Comparison of ENCODE assay signal across 14 mouse cellular contexts in genomic region chr14:7850913-7851312, GRCm38 (mm10). TPM values are rescaled to one million over a fixed set of nuclear protein-coding genes. Genes with fewer than 3 reads are reported as not detected.
DNase-seq lines count a peak whose midpoint lies in the region; ATAC-seq and TF ChIP-seq lines count a peak whose summit lies in the region.
"Had no signal": no experiment of that assay in that cellular context is flagged by ENCODE, and none has a peak within 500 bp of the region (broad histone marks: within the 10 kb centered on the region; RNA-seq: fewer than 3 reads in every experiment).

No protein-coding gene starts in this region.

- no peak for DNase-seq in forebrain, embryonic 11.5 days (ENCODE audit: low spot score)
- DNase-seq in forebrain, postnatal 0 days, result no peak
- DNase-seq in kidney, postnatal 10 days, result no peak
- no peak for DNase-seq in CH12.LX (ENCODE audit: extremely low read depth)
- no peak for DNase-seq in forebrain, embryonic 14.5 days (ENCODE audit: low spot score)
- DNase-seq in midbrain, embryonic 14.5 days, result no peak
- no peak for DNase-seq in left cerebral cortex, adult 11 months (ENCODE audit: low spot score)
- DNase-seq: layer of hippocampus, postnatal 36 days; lung, postnatal 10 days had no signal

- H3K36me3 ChIP-seq in forebrain, embryonic 11.5 days (ENCODE audit: control insufficient read depth, insufficient read depth, low read length), result no peaks in the 10 kb centered on the region
- no peaks in the 10 kb centered on the region for H3K36me3 ChIP-seq in forebrain, postnatal 0 days (ENCODE audit: insufficient read depth)
- H3K36me3 ChIP-seq in kidney, embryonic 14.5 days (ENCODE audit: control insufficient read depth, insufficient read depth, low read length), result no peaks in the 10 kb centered on the region
- peaks cover 15 to 74% of the 10 kb centered on the region in 2 experiments for H3K36me3 ChIP-seq in CH12.LX (replicated peaks in 1 of 2; ENCODE audit: control insufficient read depth in 1 of 2, insufficient read depth in 1 of 2, low read length in 1 of 2)
- no peaks in the 10 kb centered on the region for H3K36me3 ChIP-seq in forebrain, embryonic 14.5 days (ENCODE audit: control insufficient read depth, insufficient read depth, low read length)
- H3K36me3 ChIP-seq in midbrain, embryonic 14.5 days (ENCODE audit: control insufficient read depth, insufficient read depth, low read length), result no peaks in the 10 kb centered on the region

- peaks cover 24% of the 10 kb centered on the region for H3K4me1 ChIP-seq in forebrain, embryonic 11.5 days (replicated peaks; ENCODE audit: control insufficient read depth, insufficient read depth, low read length)
- H3K4me1 ChIP-seq in forebrain, postnatal 0 days (ENCODE audit: insufficient read depth), result peaks cover 7% of the 10 kb centered on the region; the same call in 1 of the 2 replicates
- peaks cover 49% of the 10 kb centered on the region for H3K4me1 ChIP-seq in kidney, embryonic 14.5 days (ENCODE audit: control insufficient read depth, insufficient read depth, low read length)
- peaks cover 12 to 84% of the 10 kb centered on the region in 2 experiments for H3K4me1 ChIP-seq in CH12.LX (ENCODE audit: control insufficient read depth in 1 of 2, insufficient read depth in 2 of 2)
- peaks cover 39% of the 10 kb centered on the region for H3K4me1 ChIP-seq in forebrain, embryonic 14.5 days (ENCODE audit: control insufficient read depth, insufficient read depth, low read length)
- H3K4me1 ChIP-seq in midbrain, embryonic 14.5 days (ENCODE audit: control insufficient read depth, insufficient read depth, low read length), result peaks cover 7% of the 10 kb centered on the region

- no peak overlapping the region for H3K9ac ChIP-seq in forebrain, embryonic 11.5 days (ENCODE audit: low read length)
- H3K9ac ChIP-seq in forebrain, postnatal 0 days, result no peak overlapping the region
- H3K9ac ChIP-seq in kidney, embryonic 14.5 days (ENCODE audit: low read depth, low read length), result no peak overlapping the region
- 0 out of 2 replicates have a peak overlapping the region, but pooled peaks have one; percentile 18 for H3K9ac ChIP-seq in CH12.LX (ENCODE audit: insufficient read depth, low read depth)
- H3K9ac ChIP-seq in forebrain, embryonic 14.5 days (ENCODE audit: low read length), result no peak overlapping the region
- no peak overlapping the region for H3K9ac ChIP-seq in midbrain, embryonic 14.5 days (replicated peaks; ENCODE audit: low read length)
- H3K9ac ChIP-seq: hindbrain, embryonic 14.5 days had no signal

- H3K79me2 ChIP-seq in CH12.LX (replicated peaks; ENCODE audit: control insufficient read depth, extremely low read depth, insufficient read depth, poor library complexity, severe bottlenecking), result peaks cover 19% of the 10 kb centered on the region

- 0 out of 2 replicates have a peak overlapping the region, but pooled peaks have one; percentile 37 for H3K27ac ChIP-seq in forebrain, embryonic 11.5 days (ENCODE audit: low read depth, low read length)
- H3K27ac ChIP-seq in forebrain, postnatal 0 days (ENCODE audit: low read depth, low read length), result no peak overlapping the region
- H3K27ac ChIP-seq in kidney, embryonic 14.5 days (ENCODE audit: low read depth, low read length), result peak overlapping the region; percentile 57; the same call in 1 of the 2 replicates
- no peak overlapping the region for H3K27ac ChIP-seq in CH12.LX (ENCODE audit: insufficient read depth, low read depth)
- H3K27ac ChIP-seq in forebrain, embryonic 14.5 days (ENCODE audit: low read depth, low read length), result peak overlapping the region; percentile 36; the same call in 1 of the 2 replicates
- H3K27ac ChIP-seq in midbrain, embryonic 14.5 days (replicated peaks; ENCODE audit: low read depth, low read length), result no peak overlapping the region
- H3K27ac ChIP-seq: hindbrain, embryonic 14.5 days had no signal

- no peak for TF ChIP-seq POLR2A in CH12.LX (IDR thresholded peaks at IDR 0.05; ENCODE audit: low read depth, low read length)

- WGBS in forebrain, embryonic 11.5 days, result 84% methylated on average over 3 of the region's 3 CpGs
- WGBS in forebrain, postnatal 0 days, result 74% methylated on average over 3 of the region's 3 CpGs
- whole genome bisulfite sequencing in kidney, embryonic 14.5 days, result 59% methylated on average over 3 of the region's 3 CpGs
- WGBS in forebrain, embryonic 14.5 days, result 75% methylated on average over 3 of the region's 3 CpGs
- WGBS in midbrain, embryonic 14.5 days, result 81% methylated on average over 3 of the region's 3 CpGs

- no peak for TF ChIP-seq RAD21 in CH12.LX (IDR thresholded peaks at IDR 0.05; ENCODE audit: low read depth, low read length)

- no peak for ATAC-seq in forebrain, embryonic 11.5 days (replicated peaks; ENCODE audit: low FRiP score)
- ATAC-seq in forebrain, postnatal 0 days, result no peak
- ATAC-seq in kidney, embryonic 14.5 days (ENCODE audit: low FRiP score, low TSS enrichment), result no peak
- ATAC-seq in forebrain, embryonic 14.5 days, result no peak
- ATAC-seq in midbrain, embryonic 14.5 days (ENCODE audit: low FRiP score, low TSS enrichment), result no peak
- ATAC-seq: Patski had no signal

- in situ Hi-C loops in CH12.LX (cut with MboI; ENCODE audit: low pct_ligation_motif_present, low pct_unique_long_range_greater_than_20kb, low sequenced_read_pairs), result no loop called here

- H3K9me3 ChIP-seq in forebrain, embryonic 11.5 days (ENCODE audit: control insufficient read depth, low read length), result no peaks in the 10 kb centered on the region
- no peaks in the 10 kb centered on the region for H3K9me3 ChIP-seq in forebrain, postnatal 0 days (ENCODE audit: low read length)
- H3K9me3 ChIP-seq in kidney, embryonic 14.5 days (ENCODE audit: control insufficient read depth, low read length), result no peaks in the 10 kb centered on the region
- H3K9me3 ChIP-seq in CH12.LX (replicated peaks; ENCODE audit: low read length), result no peaks in the 10 kb centered on the region
- no peaks in the 10 kb centered on the region for H3K9me3 ChIP-seq in forebrain, embryonic 14.5 days (replicated peaks; ENCODE audit: control insufficient read depth, low read length)
- H3K9me3 ChIP-seq in midbrain, embryonic 14.5 days (ENCODE audit: control insufficient read depth, low read length), result no peaks in the 10 kb centered on the region

- no peak for TF ChIP-seq CTCF in forebrain, postnatal 0 days (IDR thresholded peaks at IDR 0.05; ENCODE audit: low read depth)
- TF ChIP-seq CTCF in CH12.LX (conservative IDR thresholded peaks at IDR 0.05 in 1 of 2, IDR thresholded peaks at IDR 0.05 in 1 of 2; ENCODE audit: low read depth in 2 of 2, low read length in 2 of 2), result no peak

- dilution Hi-C loops in CH12.LX (cut with MboI; ENCODE audit: extremely low pct_ligation_motif_present, extremely low pct_unique_long_range_greater_than_20kb, low sequenced_read_pairs), result no loop called here

- no peak overlapping the region for H3K4me3 ChIP-seq in forebrain, embryonic 11.5 days (ENCODE audit: low read depth, low read length)
- H3K4me3 ChIP-seq in forebrain, postnatal 0 days (ENCODE audit: low read depth, low read length), result no peak overlapping the region
- H3K4me3 ChIP-seq in kidney, embryonic 14.5 days (ENCODE audit: low read length), result no peak overlapping the region
- H3K4me3 ChIP-seq in CH12.LX (replicated peaks in 1 of 3; ENCODE audit: low read depth in 2 of 3, low read length in 2 of 3, poor library complexity in 1 of 3), result no peak overlapping the region
- H3K4me3 ChIP-seq in forebrain, embryonic 14.5 days (ENCODE audit: low read depth, low read length), result no peak overlapping the region
- H3K4me3 ChIP-seq in midbrain, embryonic 14.5 days (replicated peaks; ENCODE audit: low read depth, low read length), result no peak overlapping the region

- no peak overlapping the region for H3K4me2 ChIP-seq in forebrain, embryonic 11.5 days (ENCODE audit: low read depth, low read length, severe bottlenecking)
- no peak overlapping the region for H3K4me2 ChIP-seq in forebrain, postnatal 0 days (ENCODE audit: low read depth)
- no peak overlapping the region for H3K4me2 ChIP-seq in kidney, embryonic 14.5 days (replicated peaks; ENCODE audit: low read depth, low read length)
- no peak overlapping the region for H3K4me2 ChIP-seq in CH12.LX (ENCODE audit: insufficient read depth, low read depth, poor library complexity, severe bottlenecking)
- no peak overlapping the region for H3K4me2 ChIP-seq in forebrain, embryonic 14.5 days (ENCODE audit: low read length)
- no peak overlapping the region for H3K4me2 ChIP-seq in midbrain, embryonic 14.5 days (ENCODE audit: low read length)
- H3K4me2 ChIP-seq: hindbrain, embryonic 14.5 days had no signal

- no peaks in the 10 kb centered on the region for H3K27me3 ChIP-seq in forebrain, embryonic 11.5 days (ENCODE audit: control insufficient read depth, insufficient read depth, low read length)
- H3K27me3 ChIP-seq in forebrain, postnatal 0 days (ENCODE audit: insufficient read depth, low read length), result no peaks in the 10 kb centered on the region
- no peaks in the 10 kb centered on the region for H3K27me3 ChIP-seq in kidney, embryonic 14.5 days (ENCODE audit: control insufficient read depth, insufficient read depth, low read length)
- no peaks in the 10 kb centered on the region for H3K27me3 ChIP-seq in CH12.LX (replicated peaks)
- H3K27me3 ChIP-seq in forebrain, embryonic 14.5 days (replicated peaks; ENCODE audit: control insufficient read depth, insufficient read depth, low read length), result no peaks in the 10 kb centered on the region
- H3K27me3 ChIP-seq in midbrain, embryonic 14.5 days (ENCODE audit: control insufficient read depth, insufficient read depth, low read length), result no peaks in the 10 kb centered on the region
- H3K27me3 ChIP-seq: Patski had no signal

- no peak for TF ChIP-seq EP300 in CH12.LX (IDR thresholded peaks at IDR 0.05; ENCODE audit: low read length)

RNA-seq across cellular contexts. Expression of gene Flnb, which starts 33.2 kb away (rescaled TPM):
- 23.2 and 27.2 TPM in 2 replicates for polyA plus RNA-seq in forebrain, embryonic 11.5 days (2014; fragmentation: Nextera tagmentation; extraction: Ambion mirVana)
- total RNA-seq in forebrain, postnatal 0 days (2014; rRNA removed), result 18.6 and 22.5 TPM in 2 replicates
- 1.3 and 2.3 TPM in 2 replicates for polyA plus RNA-seq in forebrain, postnatal 0 days (2015; fragmentation: Nextera tagmentation; extraction: Ambion mirVana)
- 12.7 and 25.7 TPM in 2 replicates for polyA plus RNA-seq in kidney, embryonic 14.5 days (2014; fragmentation: Nextera tagmentation; extraction: Ambion mirVana)
- total RNA-seq in CH12.LX (2012; rRNA removed), result 51.4 and 74.0 TPM in 2 replicates
- 28.9 and 29.5 TPM in 2 replicates for total RNA-seq in CH12.LX (2014; rRNA removed)
- 52.4 and 61.6 TPM in 2 replicates for polyA plus RNA-seq in CH12.LX (2012; ENCODE audit: insufficient read length, low read depth)
- 6.8 and 8.0 TPM in 2 replicates for polyA plus RNA-seq in forebrain, embryonic 14.5 days (2014; fragmentation: Nextera tagmentation; extraction: Ambion mirVana)
- 3.8 and 13.6 TPM in 2 replicates for polyA plus RNA-seq in midbrain, embryonic 14.5 days (2014; fragmentation: Nextera tagmentation; extraction: Ambion mirVana)

RNA-seq across cellular contexts. Expression of gene Gm26661, which starts 59.5 kb away (rescaled TPM):
- not detected in 2 replicates for polyA plus RNA-seq in forebrain, embryonic 11.5 days (2014; fragmentation: Nextera tagmentation; extraction: Ambion mirVana)
- total RNA-seq in forebrain, postnatal 0 days (2014; rRNA removed), result not detected in 2 replicates
- polyA plus RNA-seq in forebrain, postnatal 0 days (2015; fragmentation: Nextera tagmentation; extraction: Ambion mirVana), result not detected in 2 replicates
- not detected in 2 replicates for polyA plus RNA-seq in kidney, embryonic 14.5 days (2014; fragmentation: Nextera tagmentation; extraction: Ambion mirVana)
- total RNA-seq in CH12.LX (2012; rRNA removed) (not detected in 2 replicates), CH12.LX (2014; rRNA removed) (not detected in 2 replicates)
- polyA plus RNA-seq in CH12.LX (2012; ENCODE audit: insufficient read length, low read depth), result not detected in 2 replicates
- polyA plus RNA-seq in forebrain, embryonic 14.5 days (2014; fragmentation: Nextera tagmentation; extraction: Ambion mirVana), result not detected in 2 replicates
- not detected in 2 replicates for polyA plus RNA-seq in midbrain, embryonic 14.5 days (2014; fragmentation: Nextera tagmentation; extraction: Ambion mirVana)
- total RNA-seq: adrenal gland, postnatal 14 days; layer of hippocampus, postnatal 36 days had no signal
- polyA plus RNA-seq: hindbrain, embryonic 14.5 days; neural tube, embryonic 11.5 days; Patski had no signal

Comparison
In these comparisons a context has a peak if more than half of its experiments do, and no peak if none do; other contexts are left out.
1. H3K27ac ChIP-seq: peak in forebrain, embryonic 11.5 days (single experiment), kidney, embryonic 14.5 days (single experiment) and forebrain, embryonic 14.5 days (single experiment); none in forebrain, postnatal 0 days (single experiment), CH12.LX (single experiment) and midbrain, embryonic 14.5 days (single experiment).